Mouse (Mus musculus) liver, embryonic 13.5 days (tissue): ENCODE data around the gene Wnt9a. TPM values are rescaled to one million over a fixed set of nuclear protein-coding genes. Genes with fewer than 3 reads are reported as not detected.
A peak's percentile ranks its signal among the peaks of the same experiment; 100 is the strongest.

Source experiments
- ATAC-seq: fragments of 200-750 bp; cut with Nextera tagmentation; 2 replicates; pipeline ENCODE4 v1.8.0; 2017; ENCODE audit warnings: low read depth, mild to moderate bottlenecking, moderate number of reproducible peaks, moderate library complexity
- DNase-seq: peaks from one replicate; pipeline ENCODE4 v3.0.0; 2022
- H3K27ac ChIP-seq: fragments of 300-500 bp; sonication (generic); 2 replicates; pipeline ENCODE4 v1.5.1; 2015; ENCODE audit warnings: moderate library complexity, mild to moderate bottlenecking, inconsistent platforms
- H3K27me3 ChIP-seq: fragments of 300-500 bp; sonication (generic); 2 replicates; pipeline ENCODE4 v1.6.1; 2015; ENCODE audit warnings: mild to moderate bottlenecking, inconsistent platforms
- H3K36me3 ChIP-seq: fragments of 300-500 bp; sonication (generic); 2 replicates; pipeline ENCODE4 v1.6.1; 2015; ENCODE audit warnings: mild to moderate bottlenecking, inconsistent platforms
- H3K4me1 ChIP-seq: fragments of 300-500 bp; sonication (generic); replicated peaks from 2 replicates; pipeline ENCODE4 v1.6.1; 2015; ENCODE audit warnings: inconsistent platforms
- H3K4me2 ChIP-seq: fragments of 300-500 bp; sonication (generic); 2 replicates; pipeline ENCODE4 v1.6.1; 2015; ENCODE audit warnings: inconsistent platforms, mild to moderate bottlenecking, moderate library complexity
- H3K4me3 ChIP-seq: fragments of 300-500 bp; sonication (generic); replicated peaks from 2 replicates; pipeline ENCODE4 v1.5.1; 2015; ENCODE audit warnings: mild to moderate bottlenecking, inconsistent platforms
- H3K9ac ChIP-seq: fragments of 300-500 bp; sonication (generic); 2 replicates; pipeline ENCODE4 v1.6.1; 2015; ENCODE audit warnings: mild to moderate bottlenecking, inconsistent platforms
- H3K9me3 ChIP-seq: fragments of 300-500 bp; sonication (generic); replicated peaks from 2 replicates; pipeline ENCODE4 v1.6.1; 2016; ENCODE audit warnings: inconsistent platforms
- WGBS: fragments of 180-500 bp; shearing (Covaris S2); methylation state at CpG from one replicate; pipeline ENCODE4 v1.1.7; 2015; ENCODE audit not compliant: insufficient replicate concordance; 5-methylcytosine and 5-hydroxymethylcytosine counted together
- polyA plus RNA-seq: library from polyadenylated mRNA; unstranded; fragments of >200 nt; fragmentation: Nextera tagmentation; extraction: Ambion mirVana; gene quantifications from 2 replicates; pipeline ENCODE4 v1.2.1, GENCODE M21; 2015

Wnt9a gene
- 0.22 and 0.39 TPM in 2 replicates for polyA plus RNA-seq

DNA sequence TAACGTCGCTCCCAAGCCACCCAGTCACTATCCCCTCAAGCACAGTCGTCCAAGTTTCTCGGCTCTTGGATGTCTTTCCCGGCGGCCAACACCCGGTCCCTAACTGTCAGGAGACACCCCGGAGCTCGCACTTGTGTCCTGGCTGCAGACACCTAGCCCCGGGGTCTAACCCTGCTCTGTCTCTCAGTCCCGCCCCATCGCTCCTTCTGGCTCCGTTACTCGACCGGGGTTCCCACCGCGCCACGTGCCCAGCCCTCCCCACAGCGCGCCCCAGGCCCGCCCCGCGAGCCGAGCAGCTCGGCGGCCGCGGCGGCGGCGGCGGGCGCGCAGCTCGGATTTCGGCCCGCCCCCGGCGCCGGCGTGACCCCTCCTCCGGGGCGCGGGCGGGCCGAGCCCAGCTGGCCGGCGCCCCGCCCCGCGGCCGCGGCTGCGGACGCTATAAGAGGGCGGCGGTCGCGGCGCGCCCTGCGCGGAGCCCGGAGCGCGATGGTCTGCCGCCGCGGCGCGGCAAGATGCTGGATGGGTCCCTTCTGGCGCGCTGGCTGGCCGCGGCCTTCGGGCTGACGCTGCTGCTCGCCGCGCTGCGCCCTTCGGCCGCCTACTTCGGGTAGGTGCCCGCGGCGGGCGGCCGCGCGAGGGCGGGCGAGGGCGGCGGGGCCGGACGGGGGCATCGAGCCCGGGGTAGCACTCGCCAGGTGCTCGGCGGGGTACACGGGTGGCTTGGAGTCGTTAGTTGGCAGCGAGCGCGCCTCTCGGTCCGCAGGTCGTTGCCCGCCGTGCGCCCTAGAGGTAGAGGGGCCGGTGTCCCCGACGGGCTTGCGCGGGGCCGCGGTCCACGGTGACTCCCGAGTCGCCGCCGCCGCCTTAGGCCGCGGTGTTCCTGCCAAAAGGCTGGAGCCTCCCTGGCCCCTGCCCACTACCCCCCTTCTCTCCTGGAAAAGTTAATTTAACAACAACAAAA is at the start of gene Wnt9a:
TSS of gene Wnt9a (plus strand) at position 468 of the 961 bp plus-strand sequence.
- H3K27ac ChIP-seq, result no peak within 1 kb of the TSS
- ATAC-seq, result peak; percentile 46

DNA sequence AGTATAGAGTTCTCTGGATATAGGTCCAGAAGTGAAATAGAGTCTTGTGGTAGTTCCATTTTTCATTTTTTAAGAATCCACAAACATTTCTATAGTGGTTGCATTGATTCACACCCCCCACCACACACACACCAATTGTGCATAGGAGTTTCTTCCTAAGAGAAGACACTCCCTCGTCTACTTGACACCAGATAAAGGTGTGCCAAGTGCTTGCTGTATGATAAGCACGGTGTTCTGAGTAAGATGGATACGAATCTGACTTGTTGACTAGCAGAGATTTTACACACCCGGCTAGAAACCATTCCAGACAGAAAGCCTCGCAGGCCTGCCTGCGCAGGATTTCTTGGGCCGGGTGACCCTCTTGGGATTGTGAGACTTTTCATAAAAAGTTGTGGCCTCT is 47.1 kb upstream of the Wnt9a start:
- WGBS, result 34% methylated on average over 7 of the region's 7 CpGs
- peak; percentile 27; the same call in 1 of the 2 replicates for ATAC-seq
- Histone ChIP-seq H3K4me1 (peaks cover 54% of the 10 kb centered on the region), H3K27me3 (peaks cover 75% of the 10 kb centered on the region), H3K4me3 (no peak overlapping the region), H3K4me2 (peak overlapping the region; percentile 77), H3K27ac (no peak overlapping the region), H3K36me3 (no peaks in the 10 kb centered on the region), H3K9ac (peak overlapping the region; percentile 63; the same call in 1 of the 2 replicates), H3K9me3 (no peaks in the 10 kb centered on the region)
- DNase-seq, result peak; percentile 38

More for the DNA sequence above, at the start of gene Wnt9a:
- H3K9me3 ChIP-seq, result no peaks in the 10 kb centered on the region
- peaks cover 93% of the 10 kb centered on the region for H3K27me3 ChIP-seq
- 1% methylated on average over 122 of the region's 128 CpGs for WGBS
- peak within 1 kb of the TSS; percentile 64 for H3K4me2 ChIP-seq
- H3K36me3 ChIP-seq, result no peaks in the 10 kb centered on the region
- DNase-seq, result no peak
- H3K4me3 ChIP-seq, result peak within 1 kb of the TSS; percentile 54
- 0 out of 2 replicates have a peak, but pooled peaks cover 6% of the 10 kb centered on the region for H3K4me1 ChIP-seq
- H3K9ac ChIP-seq, result no peak within 1 kb of the TSS

DNA sequence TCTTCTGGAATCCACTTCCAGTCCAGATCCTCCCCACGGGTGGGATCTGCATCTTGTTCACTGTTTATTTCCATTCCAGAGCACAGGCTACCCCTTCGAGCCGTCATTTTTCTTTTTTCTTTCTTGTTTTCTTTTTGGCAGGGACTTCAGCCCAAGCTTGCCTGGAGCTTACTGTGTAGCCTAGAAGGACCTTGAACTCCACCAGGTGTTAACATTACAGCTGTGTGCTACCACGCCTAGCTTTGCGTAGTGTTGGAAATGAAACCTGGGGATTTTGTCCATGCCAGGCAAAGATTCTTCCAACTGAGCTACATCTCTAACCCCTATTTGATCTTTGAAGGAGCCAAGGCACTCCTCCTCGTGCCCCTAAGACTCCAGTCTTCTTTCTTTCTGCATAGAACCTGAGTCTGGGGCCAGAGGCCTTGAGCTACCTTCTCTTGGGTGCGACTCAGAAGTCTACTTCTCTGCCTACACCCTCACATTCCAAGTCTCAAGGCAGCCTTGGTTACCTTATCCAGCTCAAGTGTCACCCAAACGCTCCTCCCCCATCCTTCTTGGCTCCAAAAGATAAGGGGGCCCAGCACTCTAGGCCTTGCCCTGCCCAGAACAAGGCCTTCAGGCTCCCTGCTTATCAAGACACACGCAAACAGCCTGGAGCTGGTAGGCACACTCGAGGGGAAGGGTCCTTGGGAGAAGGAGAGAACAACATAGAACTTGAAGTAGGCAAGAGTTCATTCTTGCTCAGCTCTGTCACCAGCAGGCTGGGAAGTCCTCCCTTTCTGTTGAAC is 45.8 kb upstream of the Wnt9a start:
- Histone ChIP-seq H3K27ac (peak overlapping the region; percentile 95), H3K27me3 (peaks cover 75% of the 10 kb centered on the region), H3K4me3 (peak overlapping the region; percentile 45), H3K4me1 (peaks cover 55% of the 10 kb centered on the region), H3K36me3 (no peaks in the 10 kb centered on the region), H3K4me2 (peak overlapping the region; percentile 77), H3K9ac (peak overlapping the region; percentile 67), H3K9me3 (no peaks in the 10 kb centered on the region)
- ATAC-seq, result peak; percentile 99
- DNase-seq, result peak; percentile 88
- WGBS, result 32% methylated on average over 10 of the region's 10 CpGs

DNA sequence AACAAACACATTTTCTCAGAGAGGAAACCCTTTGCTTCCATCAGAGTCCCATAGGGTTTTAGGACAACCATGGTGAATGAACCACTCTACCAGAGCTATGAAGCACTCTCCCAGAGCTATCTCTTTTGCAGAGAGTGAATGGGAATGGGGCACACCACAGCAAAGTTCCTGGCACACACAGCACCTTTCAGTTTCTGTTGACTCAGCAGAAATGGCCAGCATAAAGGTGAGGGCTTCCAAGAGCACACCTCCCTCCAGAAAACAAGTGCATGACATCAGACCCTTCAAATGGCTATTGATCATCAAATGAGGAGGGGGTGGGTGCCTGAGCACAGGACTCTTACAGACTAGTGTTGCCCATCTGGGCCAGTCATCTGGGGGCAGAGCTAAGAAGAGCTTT is 44.4 kb upstream of the Wnt9a start:
- Histone ChIP-seq H3K36me3 (no peaks in the 10 kb centered on the region), H3K4me1 (peaks cover 55% of the 10 kb centered on the region), H3K9me3 (no peaks in the 10 kb centered on the region), H3K4me3 (no peak overlapping the region), H3K9ac (no peak overlapping the region), H3K27me3 (peaks cover 75% of the 10 kb centered on the region), H3K27ac (peak overlapping the region; percentile 95), H3K4me2 (peak overlapping the region; percentile 77)
- no peak for ATAC-seq
- DNase-seq, result no peak

GRCm38 (mm10) chr11:59263870-59264563 is 42.7 kb upstream of the Wnt9a start:
- Histone ChIP-seq H3K9me3 (peaks cover 8% of the 10 kb centered on the region; the same call in 1 of the 2 replicates), H3K27me3 (peaks cover 76% of the 10 kb centered on the region)

GRCm38 (mm10) chr11:59264593-59264992 is 42.1 kb upstream of the Wnt9a start:
- Histone ChIP-seq H3K36me3 (no peaks in the 10 kb centered on the region), H3K4me2 (peak overlapping the region; percentile 82), H3K27me3 (peaks cover 81% of the 10 kb centered on the region), H3K27ac (no peak overlapping the region), H3K9ac (peak overlapping the region; percentile 63; the same call in 1 of the 2 replicates), H3K4me3 (peak overlapping the region; percentile 59), H3K4me1 (peaks cover 51% of the 10 kb centered on the region), H3K9me3 (peaks cover 8% of the 10 kb centered on the region; the same call in 1 of the 2 replicates)
- ATAC-seq (no peak), DNase-seq (no peak)
- 7% methylated on average over 8 of the region's 8 CpGs for WGBS

More at GRCm38 (mm10) chr11:59263870-59264563, 42.7 kb upstream of the Wnt9a start:
- peak overlapping the region; percentile 82 for H3K4me2 ChIP-seq
- peak overlapping the region; percentile 59 for H3K4me3 ChIP-seq
- H3K27ac ChIP-seq, result no peak overlapping the region
- 2% methylated on average over 56 of the region's 56 CpGs for WGBS
- no peaks in the 10 kb centered on the region for H3K36me3 ChIP-seq
- H3K9ac ChIP-seq, result peak overlapping the region; percentile 63
- peaks cover 55% of the 10 kb centered on the region for H3K4me1 ChIP-seq
- no peak for ATAC-seq
- DNase-seq, result peak; percentile 19

DNA sequence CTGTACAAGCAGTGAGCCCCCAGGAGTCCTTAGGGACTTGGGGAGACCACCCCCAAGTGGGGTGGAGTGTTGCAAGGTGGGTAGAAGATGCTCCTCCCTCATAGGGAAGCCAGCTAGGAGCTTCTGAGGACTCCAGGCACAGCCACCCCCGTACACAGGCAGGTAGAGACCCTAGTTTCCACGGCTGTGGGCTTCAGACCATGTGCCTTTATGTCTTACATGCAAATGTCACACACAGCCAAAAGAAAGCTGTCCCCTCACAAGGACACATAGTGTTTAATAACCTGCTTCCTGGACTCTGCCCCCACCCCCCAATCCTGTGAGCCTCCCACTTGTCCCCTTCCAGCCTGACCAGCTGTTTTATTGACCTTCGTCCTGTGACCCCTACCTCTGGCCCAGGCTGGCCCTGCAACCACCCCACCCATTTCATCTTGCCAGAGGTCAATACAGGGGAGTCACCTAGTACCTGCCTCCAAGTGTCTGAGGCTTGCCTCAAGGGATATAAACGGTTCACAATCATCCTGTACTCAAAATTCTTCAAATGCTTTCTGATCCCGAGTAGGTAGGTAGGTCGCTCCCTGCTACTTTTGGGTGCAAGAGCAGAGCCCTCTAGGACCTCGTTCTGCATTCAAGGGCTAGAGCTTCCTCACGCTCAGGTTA is 41.4 kb upstream of the Wnt9a start:
- 64% methylated on average over 8 of the region's 8 CpGs for WGBS
- H3K27me3 ChIP-seq, result peaks cover 85% of the 10 kb centered on the region
- ATAC-seq, result no peak

GRCm38 (mm10) chr11:59266727-59267126 is 40.0 kb upstream of the Wnt9a start:
- WGBS, result 34% methylated on average over 6 of the region's 6 CpGs
- Histone ChIP-seq H3K36me3 (no peaks in the 10 kb centered on the region), H3K9ac (no peak overlapping the region), H3K9me3 (peaks cover 8% of the 10 kb centered on the region; the same call in 1 of the 2 replicates), H3K27ac (no peak overlapping the region), H3K27me3 (peaks cover 95% of the 10 kb centered on the region), H3K4me1 (peaks cover 30% of the 10 kb centered on the region), H3K4me3 (no peak overlapping the region), H3K4me2 (no peak overlapping the region)
- ATAC-seq (no peak), DNase-seq (no peak)

More for the DNA sequence above, 41.4 kb upstream of the Wnt9a start:
- Histone ChIP-seq H3K9ac (no peak overlapping the region), H3K4me3 (no peak overlapping the region), H3K9me3 (peaks cover 8% of the 10 kb centered on the region; the same call in 1 of the 2 replicates), H3K27ac (no peak overlapping the region), H3K4me1 (peaks cover 44% of the 10 kb centered on the region), H3K4me2 (no peak overlapping the region), H3K36me3 (no peaks in the 10 kb centered on the region)
- DNase-seq, result no peak

GRCm38 (mm10) chr11:59274184-59274583 is 32.5 kb upstream of the Wnt9a start:
- Histone ChIP-seq H3K9me3 (no peaks in the 10 kb centered on the region), H3K27me3 (peaks cover 90% of the 10 kb centered on the region)

DNA sequence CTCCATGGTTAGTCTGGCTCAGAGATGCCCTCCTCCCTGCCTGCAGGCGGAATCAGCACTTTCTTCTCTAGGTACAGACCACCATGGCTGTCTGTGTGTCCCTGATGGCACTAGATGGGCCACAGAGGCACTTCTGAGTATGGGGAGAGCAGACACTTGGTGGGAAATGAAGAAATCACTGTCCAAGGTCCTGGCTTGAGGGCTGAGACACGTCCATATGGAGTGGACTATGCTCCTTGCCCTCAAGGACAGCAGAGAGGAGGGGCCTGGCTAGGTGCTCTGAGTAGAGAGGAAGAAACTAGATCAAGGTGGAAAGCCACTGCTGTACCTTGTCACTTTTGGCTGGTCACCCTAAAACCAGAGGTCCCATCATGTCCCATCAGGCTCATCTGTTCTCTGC is 29.9 kb upstream of the Wnt9a start:
- 11% methylated on average over 2 of the region's 2 CpGs for WGBS
- ATAC-seq, result no peak
- Histone ChIP-seq H3K9ac (no peak overlapping the region), H3K36me3 (no peaks in the 10 kb centered on the region), H3K9me3 (no peaks in the 10 kb centered on the region), H3K4me3 (no peak overlapping the region), H3K4me2 (no peak overlapping the region), H3K27me3 (peaks cover 94% of the 10 kb centered on the region), H3K27ac (no peak overlapping the region), H3K4me1 (no peaks in the 10 kb centered on the region)
- no peak for DNase-seq

More at GRCm38 (mm10) chr11:59274184-59274583, 32.5 kb upstream of the Wnt9a start:
- DNase-seq (no peak), ATAC-seq (no peak)
- H3K4me3 ChIP-seq, result no peak overlapping the region
- WGBS, result 56% methylated on average over 3 of the region's 3 CpGs
- no peak overlapping the region for H3K9ac ChIP-seq
- H3K4me1 ChIP-seq, result no peaks in the 10 kb centered on the region
- H3K27ac ChIP-seq, result no peak overlapping the region
- H3K36me3 ChIP-seq, result no peaks in the 10 kb centered on the region
- no peak overlapping the region for H3K4me2 ChIP-seq
